Mouse (Mus musculus) brain, embryonic 14.5 days (tissue): ENCODE results near the gene Krt80. TPM values are rescaled to one million over a fixed set of nuclear protein-coding genes. Genes with fewer than 3 reads are reported as not detected.

Source experiments
- DNase-seq: peaks from one replicate; pipeline ENCODE4 v3.0.0-alpha.2; 2011; ENCODE audit warnings: low read depth
- CTCF ChIP-seq: fragments of 200-500 bp; IDR thresholded peaks from 2 replicates; pipeline ENCODE4 v1.5.1; 2012; ENCODE audit warnings: inconsistent platforms, mild to moderate bottlenecking, moderate library complexity, borderline replicate concordance; ENCODE audit not compliant: insufficient read depth, insufficient read length; ENCODE audit errors: extremely low read depth
- POLR2A ChIP-seq: fragments of 200-500 bp; IDR thresholded peaks from 2 replicates; pipeline ENCODE4 v1.6.1; 2012; ENCODE audit warnings: mild to moderate bottlenecking, inconsistent platforms, borderline replicate concordance; ENCODE audit not compliant: poor library complexity, insufficient read depth, insufficient read length, severe bottlenecking; ENCODE audit errors: extremely low read depth
- polyA plus RNA-seq: library from polyadenylated mRNA; depleted of rRNA; stranded (reverse); fragments of >200 nt; gene quantifications from 2 replicates; pipeline ENCODE4 v1.2.3, GENCODE M21; 2012; rRNA removed

The Krt80 gene
- polyA plus RNA-seq, 1 experiment, result 0.22 TPM

- TF ChIP-seq CTCF (no peak), POLR2A (no peak)
- DNase-seq, result peak; percentile 12
These were observed 61.3 kb downstream of the Krt80 start for GRCm38 (mm10) chr15:101308440-101309348.

- TF ChIP-seq CTCF (no peak), POLR2A (no peak)
- DNase-seq, result no peak
These were observed 63.5 kb downstream of the Krt80 start for GRCm38 (mm10) chr15:101306459-101306858.

DNA sequence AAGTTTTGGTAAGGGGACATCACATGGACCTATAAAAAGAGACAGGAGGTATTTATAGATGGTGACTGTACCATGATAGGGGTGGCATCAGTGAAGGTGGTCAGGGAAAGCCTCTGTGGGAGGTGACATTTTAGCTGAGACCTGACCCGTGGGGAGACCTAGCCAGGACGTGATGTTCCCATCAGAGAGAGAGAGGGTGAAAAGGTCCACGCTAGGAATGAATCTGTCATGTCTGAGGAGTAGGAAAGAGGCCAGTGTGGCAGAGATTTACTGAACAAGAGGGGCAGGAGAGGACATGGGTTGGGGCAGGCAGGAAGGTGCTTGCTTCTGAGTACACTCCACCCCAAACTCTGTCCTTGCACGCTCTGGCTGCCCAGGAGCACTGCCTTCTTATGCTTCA, 66.1 kb downstream of the Krt80 start:
- no peak for TF ChIP-seq POLR2A
- no peak for TF ChIP-seq CTCF
- DNase-seq, result no peak

GRCm38 (mm10) chr15:101302201-101302600, 67.8 kb downstream of the Krt80 start:
- DNase-seq, result no peak
- TF ChIP-seq CTCF (no peak), POLR2A (no peak)

- DNase-seq, result no peak
- TF ChIP-seq POLR2A (no peak), CTCF (no peak)
These were observed 69.8 kb downstream of the Krt80 start for GRCm38 (mm10) chr15:101300128-101300527.

GRCm38 (mm10) chr15:101299480-101299960, 70.4 kb downstream of the Krt80 start:
- TF ChIP-seq POLR2A (no peak), CTCF (no peak)
- DNase-seq, result no peak

DNA sequence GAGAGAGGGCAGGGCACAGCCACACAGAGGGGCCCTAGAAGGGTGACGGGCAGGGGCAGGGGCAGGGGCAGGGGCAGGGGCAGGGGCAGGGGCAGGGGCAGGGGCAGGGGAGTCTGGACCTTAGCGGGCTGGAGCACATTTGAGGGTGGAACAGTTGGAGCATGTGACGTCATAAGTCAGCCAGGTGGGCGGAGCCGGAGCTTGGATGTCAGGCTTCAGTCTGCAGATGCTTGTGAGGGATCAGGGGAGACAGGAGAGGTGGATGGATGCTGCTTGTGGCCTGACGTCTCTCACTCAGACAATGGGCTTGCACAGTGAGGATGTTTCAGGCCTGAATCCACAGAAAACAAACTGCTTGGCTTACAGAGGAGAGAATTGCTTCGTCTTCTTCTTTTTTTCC, 71.4 kb downstream of the Krt80 start:
- DNase-seq, result peak; percentile 54
- TF ChIP-seq CTCF (no peak), POLR2A (no peak)

DNA sequence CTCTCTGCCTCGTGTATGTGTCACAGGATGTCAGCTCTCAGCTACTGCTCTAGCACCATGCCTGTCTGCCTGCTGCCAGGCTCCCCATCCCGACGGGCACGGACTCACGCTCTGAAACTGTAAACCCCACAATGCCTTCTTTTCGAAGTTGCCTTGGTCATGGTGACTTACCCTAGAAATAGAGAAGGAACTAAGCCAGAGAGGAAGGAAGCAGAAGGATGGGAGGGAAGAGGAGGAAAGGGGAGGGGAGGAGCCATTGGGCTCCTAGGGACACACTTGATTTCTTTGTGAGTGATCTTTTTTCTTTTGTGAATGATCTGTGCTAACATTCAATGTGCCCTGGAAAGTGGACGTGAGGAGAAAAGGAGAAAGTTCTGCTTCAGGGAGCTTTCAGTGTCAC, 72.0 kb downstream of the Krt80 start:
- DNase-seq, result no peak
- no peak for TF ChIP-seq POLR2A
- no peak for TF ChIP-seq CTCF

Other genes with a start within 250 kb of the Krt80 start
- 8.5 and 11.6 TPM in 2 replicates for gene Acvrl1, start 241.6 kb downstream of the Krt80 start, polyA plus RNA-seq
- 62.5 and 75.3 TPM in 2 replicates for gene Acvr1b, start 196.1 kb downstream of the Krt80 start, polyA plus RNA-seq
- 4.9 and 6.5 TPM in 2 replicates for gene Grasp, start 146.0 kb downstream of the Krt80 start, polyA plus RNA-seq
- 5.4 and 10.5 TPM in 2 replicates for gene Nr4a1, start 115.9 kb downstream of the Krt80 start, polyA plus RNA-seq
- 58.9 and 75.1 TPM in 2 replicates for gene Atg101, start 85.9 kb downstream of the Krt80 start, polyA plus RNA-seq
- gene 6030408B16Rik, start 77.0 kb downstream of the Krt80 start, polyA plus RNA-seq, result 0.41 and 0.42 TPM in 2 replicates
- 1.4 and 4.1 TPM in 2 replicates for gene Krt7, start 40.9 kb upstream of the Krt80 start, polyA plus RNA-seq
- gene Krt87, start 68.6 kb upstream of the Krt80 start, polyA plus RNA-seq, result 0.11 and 0.18 TPM in 2 replicates
- not detected in 2 replicates for gene Krt88, start 77.6 kb upstream of the Krt80 start, polyA plus RNA-seq
- not detected in 2 replicates for gene Krt81, start 93.6 kb upstream of the Krt80 start, polyA plus RNA-seq
- gene Krt86, start 103.3 kb upstream of the Krt80 start, polyA plus RNA-seq, result 0.08 TPM in 1 of 2 replicates, not detected in the other
- gene Krt83, start 121.3 kb upstream of the Krt80 start, polyA plus RNA-seq, result not detected in 2 replicates
- gene Gm49425, start 147.1 kb upstream of the Krt80 start, polyA plus RNA-seq, result not detected in 2 replicates
- gene Krt84, start 162.7 kb upstream of the Krt80 start, polyA plus RNA-seq, result not detected in 2 replicates
- not detected in 2 replicates for gene Krt82, start 180.5 kb upstream of the Krt80 start, polyA plus RNA-seq
- 0.10 and 0.11 TPM in 2 replicates for gene Krt90, start 192.8 kb upstream of the Krt80 start, polyA plus RNA-seq
- 0.06 and 0.07 TPM in 2 replicates for gene Krt75, start 203.7 kb upstream of the Krt80 start, polyA plus RNA-seq